Mouse (Mus musculus) lung, postnatal 0 days (tissue): ENCODE measurements around the gene Akt1.

ENCODE experiments used
- CTCF ChIP-seq: IDR thresholded peaks from 2 replicates; pipeline ENCODE4 v1.5.1; 2016; ENCODE audit warnings: antibody characterized with exemption, mild to moderate bottlenecking
- EP300 ChIP-seq: IDR thresholded peaks from 2 replicates; pipeline ENCODE4 v1.6.1; 2016; ENCODE audit warnings: antibody characterized with exemption, mild to moderate bottlenecking, control low read depth

GRCm38 (mm10) chr12:112674132-112675011 is at the start of gene Akt1:
- TF ChIP-seq EP300 (no peak), CTCF (no peak)
